Mouse (Mus musculus) layer of hippocampus, adult 9-10 months (tissue): ENCODE measurements around the gene Kbtbd7.
"Not testable (repeated sequence)": the region's sequence is repeated elsewhere in the genome, so short reads cannot be mapped to it uniquely, and the experiment has no call there.

ENCODE experiments used
- DNase-seq: peaks from one replicate; pipeline ENCODE4 v3.0.0; 2022; ENCODE audit warnings: low spot score

Kbtbd7 gene

GRCm38 (mm10) chr14:79451681-79452590, 25.6 kb downstream of the Kbtbd7 start, which contains the start of gene Kbtbd6:
Gene Kbtbd6 (plus strand): TSS chr14:79451835.
- DNase-seq: peak; percentile 46

DNA sequence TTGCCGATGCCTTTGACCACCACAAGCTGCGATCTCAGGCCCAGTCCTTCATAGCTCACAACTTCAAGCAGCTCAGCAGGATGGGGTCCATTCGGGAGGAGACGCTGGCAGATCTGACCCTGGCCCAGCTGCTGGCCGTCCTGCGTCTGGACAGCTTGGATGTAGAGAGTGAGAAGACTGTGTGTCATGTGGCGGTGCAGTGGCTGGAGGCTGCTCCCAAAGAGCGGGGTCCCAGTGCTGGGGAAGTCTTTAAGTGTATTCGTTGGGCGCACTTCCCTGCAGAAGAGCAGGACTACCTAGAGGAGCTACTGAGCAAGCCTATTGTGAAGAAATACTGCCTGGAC, 26.3 kb downstream of the Kbtbd7 start:
- not testable (repeated sequence) for DNase-seq

DNA sequence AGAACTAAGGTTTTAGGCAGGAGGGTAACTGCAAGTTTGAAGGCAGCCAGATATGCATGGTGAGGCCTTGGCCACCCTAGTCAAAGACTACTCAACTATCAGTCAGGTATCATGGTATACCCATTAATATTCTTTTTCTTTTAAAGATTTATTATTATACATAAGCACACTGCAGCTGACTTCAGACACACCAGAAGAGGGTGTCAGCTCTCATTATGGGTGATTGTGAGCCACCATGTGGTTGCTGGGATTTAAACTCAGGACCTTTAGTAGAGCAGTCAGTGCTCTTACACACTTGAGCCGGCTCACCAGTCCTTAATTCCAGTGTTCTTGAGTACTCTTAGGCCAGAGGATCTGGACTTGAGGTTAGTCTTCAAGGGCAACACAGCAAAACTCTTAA, 34.1 kb downstream of the Kbtbd7 start:
- no peak for DNase-seq

GRCm38 (mm10) chr14:79460988-79461387, 34.7 kb downstream of the Kbtbd7 start:
- DNase-seq: no peak

DNA sequence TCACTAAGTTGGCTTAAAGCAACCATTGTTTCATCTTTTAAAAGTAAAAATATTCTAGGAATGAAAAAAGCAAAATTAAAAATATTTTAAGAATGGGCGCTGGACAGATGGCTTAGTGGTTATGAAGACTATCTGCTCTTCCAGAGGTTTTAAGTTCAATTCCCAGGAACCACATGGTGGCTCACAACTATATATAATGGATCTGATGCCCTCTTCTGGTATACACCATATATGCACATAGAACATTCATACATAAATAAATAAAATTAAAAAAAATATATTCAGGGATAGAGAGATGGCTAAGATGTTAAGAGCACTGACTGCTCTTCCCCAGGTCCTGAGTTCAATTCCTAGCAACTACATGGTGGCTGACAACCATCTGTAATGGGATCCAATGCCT, 39.3 kb downstream of the Kbtbd7 start:
- no peak for DNase-seq

DNA sequence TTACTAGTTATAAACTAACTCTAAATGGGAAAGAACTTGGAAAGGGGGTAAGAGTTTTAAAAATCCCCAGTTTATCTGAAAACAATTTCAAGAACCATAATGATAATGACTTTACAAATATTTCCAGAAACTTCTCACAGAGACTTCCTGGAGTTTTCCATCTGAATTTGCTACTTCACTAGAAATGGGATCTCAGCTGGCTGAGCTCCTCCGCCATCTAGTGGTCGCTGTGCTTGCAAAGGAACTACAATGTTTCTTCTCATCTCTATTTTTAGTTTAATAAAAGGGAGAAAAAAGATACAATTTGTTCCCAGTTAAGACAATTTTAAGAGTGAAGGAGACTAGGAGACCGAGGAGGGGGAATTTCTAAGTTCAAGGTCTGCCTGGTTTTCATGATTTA, 41.3 kb downstream of the Kbtbd7 start:
- DNase-seq: peak; percentile 64

GRCm38 (mm10) chr14:79473384-79473783, 47.1 kb downstream of the Kbtbd7 start:
- no peak for DNase-seq
